Mouse (Mus musculus) ovary, postnatal 10 days (tissue): ENCODE results near the gene 4930558C23Rik.
A peak's percentile ranks its signal among the peaks of the same experiment; 100 is the strongest.
"Not testable (repeated sequence)": the region's sequence is repeated elsewhere in the genome, so short reads cannot be mapped to it uniquely, and the experiment has no call there.

Experiments
- DNase-seq: peaks from one replicate; pipeline ENCODE4 v3.0.0; 2022; ENCODE audit warnings: low spot score

The 4930558C23Rik gene

GRCm38 (mm10) chr3:95373208-95373607 lies 29.4 kb downstream of the 4930558C23Rik start:
- DNase-seq: no peak

- DNase-seq: no peak
These were observed 32.5 kb downstream of the 4930558C23Rik start for GRCm38 (mm10) chr3:95370101-95370500.

- DNase-seq: not testable (repeated sequence)
These were observed 42.4 kb downstream of the 4930558C23Rik start for GRCm38 (mm10) chr3:95360276-95360675.

- no peak for DNase-seq
These were observed 44.9 kb downstream of the 4930558C23Rik start for GRCm38 (mm10) chr3:95357746-95358145.

- peak; percentile 84 for DNase-seq
These were observed 45.8 kb downstream of the 4930558C23Rik start, which contains the start of gene Setdb1 for GRCm38 (mm10) chr3:95356701-95357449. TSS of gene Setdb1 (minus strand) at chr3:95357202.

GRCm38 (mm10) chr3:95355911-95356544 lies 46.6 kb downstream of the 4930558C23Rik start:
- not testable (repeated sequence) for DNase-seq

- no peak for DNase-seq
These were observed 53.1 kb downstream of the 4930558C23Rik start for GRCm38 (mm10) chr3:95349491-95349890.

GRCm38 (mm10) chr3:95348343-95348742 lies 54.3 kb downstream of the 4930558C23Rik start:
- DNase-seq: not testable (repeated sequence)

GRCm38 (mm10) chr3:95346454-95346853 lies 56.2 kb downstream of the 4930558C23Rik start:
- DNase-seq: no peak

GRCm38 (mm10) chr3:95343356-95344000 lies 59.2 kb downstream of the 4930558C23Rik start:
- not testable (repeated sequence) for DNase-seq

GRCm38 (mm10) chr3:95338251-95338650 lies 64.4 kb downstream of the 4930558C23Rik start:
- DNase-seq: no peak

- DNase-seq: no peak
These were observed 65.3 kb downstream of the 4930558C23Rik start for GRCm38 (mm10) chr3:95337345-95337744.
